Mouse (Mus musculus): ENCODE measurements around the gene Zfp579.

Gene Zfp579

GRCm38 (mm10) chr7:4953815-4954445 is 42.0 kb downstream of the Zfp579 start:
- peak; percentile 21 for DNase-seq

GRCm38 (mm10) chr7:4950561-4951342 is 45.2 kb downstream of the Zfp579 start:
- no peak for DNase-seq

- no peak for DNase-seq
Observed at GRCm38 (mm10) chr7:4948386-4948785, 47.6 kb downstream of the Zfp579 start.

GRCm38 (mm10) chr7:4947855-4948254 is 48.1 kb downstream of the Zfp579 start:
- no peak for DNase-seq

- DNase-seq: peak; percentile 86
Observed at GRCm38 (mm10) chr7:4943223-4943815, 52.6 kb downstream of the Zfp579 start.

GRCm38 (mm10) chr7:4942673-4943072 is 53.3 kb downstream of the Zfp579 start:
- DNase-seq: no peak

- DNase-seq: peak; percentile 81
Observed at GRCm38 (mm10) chr7:4940068-4940479, 55.9 kb downstream of the Zfp579 start.

- peak; percentile 74 for DNase-seq
Observed at GRCm38 (mm10) chr7:4938456-4938855, 57.5 kb downstream of the Zfp579 start.

GRCm38 (mm10) chr7:4937392-4937791 is 58.6 kb downstream of the Zfp579 start:
- DNase-seq: no peak

- no peak for DNase-seq
Observed at GRCm38 (mm10) chr7:4936832-4937231, 59.1 kb downstream of the Zfp579 start.

- no peak for DNase-seq
Observed at GRCm38 (mm10) chr7:4934160-4934914, 61.6 kb downstream of the Zfp579 start.

All from right cerebral cortex, postnatal 4 days (tissue).